Mouse (Mus musculus): ENCODE measurements at regions not wholly inside any gene's neighbourhood (a gene's known extent, or its start where the extent isn't known, plus 50 kb on each side); places are given as distances from the start of the nearest gene placed in this dataset.

DNA sequence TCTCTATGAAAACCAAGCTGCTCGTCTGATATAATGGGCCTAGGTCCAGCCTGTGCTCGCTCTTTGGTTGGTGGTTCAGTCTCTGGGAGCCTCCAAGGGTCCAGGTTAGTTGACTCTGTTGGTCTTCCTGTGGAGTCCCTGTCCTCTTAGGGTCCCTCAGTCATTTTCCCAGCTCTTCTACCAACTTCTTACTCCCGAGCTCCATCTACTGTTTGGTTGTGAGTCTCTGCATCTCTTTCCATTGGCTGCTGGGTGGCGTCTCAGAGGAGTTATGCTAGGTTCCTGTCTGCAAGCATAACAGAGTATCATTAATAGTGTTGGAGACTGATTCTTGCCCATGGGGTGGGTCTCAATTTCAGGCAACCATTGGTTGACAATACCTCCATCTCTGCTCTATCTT, 60.0 kb upstream of the Topaz1 start:
- no peak for ATAC-seq (replicated peaks; ENCODE audit: low FRiP score, low TSS enrichment, poor library complexity, severe bottlenecking)

- ATAC-seq (replicated peaks; ENCODE audit: low FRiP score, low TSS enrichment, poor library complexity, severe bottlenecking), result no peak
These were observed 55.3 kb upstream of the Topaz1 start for GRCm38 (mm10) chr9:122691879-122692278.

GRCm38 (mm10) chr9:122695724-122696123, 51.4 kb upstream of the Topaz1 start:
- ATAC-seq (replicated peaks; ENCODE audit: low FRiP score, low TSS enrichment, poor library complexity, severe bottlenecking), result no peak

All from megakaryocyte-erythroid progenitor cell, adult 5-6 weeks (primary cell).